Mouse (Mus musculus) monocyte, adult 5-6 weeks (primary cell): ENCODE results near the gene Gm10226. TPM values are rescaled to one million over a fixed set of nuclear protein-coding genes. Genes with fewer than 3 reads are reported as not detected.
"Not testable (repeated sequence)": the region's sequence is repeated elsewhere in the genome, so short reads cannot be mapped to it uniquely, and the experiment has no call there.

Experiments used
- ATAC-seq: fragments of 153-309, 156-312 bp; replicated peaks from 2 replicates; pipeline ENCODE4 v1.8.0; 2017; ENCODE audit warnings: mild to moderate bottlenecking; ENCODE audit not compliant: low TSS enrichment, insufficient number of reproducible peaks, severe bottlenecking, poor library complexity, low FRiP score
- total RNA-seq: library from RNA; stranded (forward); fragments of 200-1000, 200-491, 200-594 nt; gene quantifications from 3 replicates; pipeline ENCODE4 v1.2.3, GENCODE M21; 2017

Gm10226 gene
- total RNA-seq, result 23.5 to 31.1 TPM in 2 of 3 replicates, not detected in the other

- no peak for ATAC-seq
Measured at GRCm38 (mm10) chr17:21691560-21691959, at the start of gene Gm10226. TSS of gene Gm10226 (plus strand) at chr17:21691860.

GRCm38 (mm10) chr17:21648791-21649190 lies 42.9 kb upstream of the Gm10226 start:
- no peak for ATAC-seq

GRCm38 (mm10) chr17:21649936-21650335 lies 41.7 kb upstream of the Gm10226 start:
- peak; percentile 47 for ATAC-seq

DNA sequence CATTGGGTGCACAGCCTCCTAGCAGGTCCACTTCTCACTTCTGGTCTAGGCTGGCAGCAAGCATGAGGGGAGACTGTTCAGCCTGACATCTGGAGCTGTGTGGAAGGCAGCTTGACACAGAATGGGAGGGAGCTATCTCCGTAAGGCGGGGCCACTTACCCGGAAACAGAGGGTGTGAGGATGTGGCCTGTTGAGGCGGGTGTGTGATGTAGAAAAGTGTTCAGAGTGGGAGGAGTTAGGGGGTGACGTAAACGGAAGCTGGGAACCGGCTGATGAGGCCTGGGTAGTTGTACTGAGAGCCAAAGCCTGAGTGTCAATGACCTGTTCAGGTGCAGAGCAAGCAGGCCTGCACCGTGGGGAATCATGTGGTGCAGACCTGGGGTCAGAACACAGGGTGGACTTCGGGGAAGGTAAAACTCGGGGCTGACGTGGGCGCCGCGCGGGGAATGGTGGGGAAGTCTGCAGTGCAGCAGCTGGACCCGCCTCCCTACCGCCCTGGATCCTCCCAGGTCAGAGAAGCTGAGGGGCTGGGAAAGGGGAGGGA lies 41.2 kb upstream of the Gm10226 start, which contains the start of gene Zfp983:
TSS of gene Zfp983 (plus strand) at position 261 of the 544 bp plus-strand sequence.
- peak; percentile 99 for ATAC-seq

GRCm38 (mm10) chr17:21678826-21679225 lies 12.8 kb upstream of the Gm10226 start:
- ATAC-seq, result not testable (repeated sequence)

DNA sequence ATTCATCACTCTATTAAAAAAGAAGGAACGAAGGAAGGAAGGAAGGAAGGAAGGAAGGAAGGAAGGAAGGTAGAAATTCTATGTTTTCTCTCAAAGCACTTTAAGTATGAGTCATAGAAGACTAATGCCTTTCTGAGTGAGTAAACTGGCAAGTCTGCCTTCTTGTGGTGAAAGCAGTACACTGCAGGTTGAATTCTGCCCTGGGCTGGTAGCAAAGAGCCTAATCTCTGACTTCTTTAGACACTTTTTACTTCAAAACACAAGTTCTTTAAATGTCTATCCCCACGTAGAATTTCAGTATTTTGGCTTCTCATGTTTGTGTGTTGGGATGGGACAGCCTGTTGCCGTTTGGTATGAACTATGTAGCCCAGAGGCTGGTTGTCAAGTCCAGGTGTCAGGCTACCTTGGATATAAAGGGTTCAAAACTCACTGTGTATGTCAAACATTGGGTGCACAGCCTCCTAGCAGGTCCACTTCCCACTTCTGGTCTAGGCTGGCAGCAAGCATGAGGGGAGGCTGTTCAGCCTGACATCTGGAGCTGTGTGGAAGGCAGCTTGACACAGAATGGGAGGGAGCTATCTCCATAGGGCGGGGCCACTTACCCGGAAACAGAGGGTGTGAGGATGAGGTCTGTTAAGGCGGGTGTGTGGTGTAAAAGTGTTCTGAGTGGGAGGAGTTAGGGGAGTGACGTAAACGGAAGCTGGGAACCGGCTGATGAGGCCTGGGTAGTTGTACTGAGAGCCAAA lies 12.2 kb upstream of the Gm10226 start:
- ATAC-seq, result peak; percentile 99

DNA sequence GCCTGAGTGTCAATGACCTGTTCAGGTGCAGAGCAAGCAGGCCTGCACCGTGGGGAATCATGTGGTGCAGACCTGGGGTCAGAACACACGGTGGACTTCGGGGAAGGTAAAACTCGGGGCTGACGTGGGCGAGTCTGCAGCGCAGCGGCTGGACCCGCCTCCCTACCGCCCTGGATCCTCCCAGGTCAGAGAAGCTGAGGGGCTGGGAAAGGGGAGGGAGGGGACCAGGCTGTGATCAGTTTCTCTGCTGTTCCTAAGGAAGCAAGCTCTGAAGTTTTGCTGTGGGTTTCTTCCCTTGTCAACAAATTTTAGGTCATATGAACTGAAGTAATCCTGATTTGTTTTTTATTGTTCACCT lies 11.7 kb upstream of the Gm10226 start:
- ATAC-seq, result not testable (repeated sequence)

- no peak for ATAC-seq
Measured at GRCm38 (mm10) chr17:21693342-21693741, 1.7 kb downstream of the Gm10226 start.

DNA sequence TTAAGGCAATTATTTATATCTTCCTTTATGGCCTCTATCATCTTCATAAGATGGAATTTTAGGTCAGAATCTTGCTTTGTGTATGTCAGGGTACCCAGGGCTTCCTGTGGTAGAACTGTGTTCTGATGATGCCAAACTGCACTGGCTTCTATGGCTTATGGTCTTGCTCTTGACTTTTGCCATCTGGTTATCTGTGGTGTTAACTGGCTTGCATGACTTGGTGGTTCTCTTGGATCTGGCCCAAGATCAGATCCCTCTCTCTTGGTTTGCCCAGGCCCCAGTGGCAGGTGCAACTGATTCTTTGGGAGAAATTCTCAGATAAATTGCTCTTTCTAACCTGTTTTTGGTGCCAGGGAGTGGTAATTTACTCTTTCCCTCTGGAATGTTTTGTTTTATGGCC lies 4.4 kb downstream of the Gm10226 start:
- no peak for ATAC-seq

DNA sequence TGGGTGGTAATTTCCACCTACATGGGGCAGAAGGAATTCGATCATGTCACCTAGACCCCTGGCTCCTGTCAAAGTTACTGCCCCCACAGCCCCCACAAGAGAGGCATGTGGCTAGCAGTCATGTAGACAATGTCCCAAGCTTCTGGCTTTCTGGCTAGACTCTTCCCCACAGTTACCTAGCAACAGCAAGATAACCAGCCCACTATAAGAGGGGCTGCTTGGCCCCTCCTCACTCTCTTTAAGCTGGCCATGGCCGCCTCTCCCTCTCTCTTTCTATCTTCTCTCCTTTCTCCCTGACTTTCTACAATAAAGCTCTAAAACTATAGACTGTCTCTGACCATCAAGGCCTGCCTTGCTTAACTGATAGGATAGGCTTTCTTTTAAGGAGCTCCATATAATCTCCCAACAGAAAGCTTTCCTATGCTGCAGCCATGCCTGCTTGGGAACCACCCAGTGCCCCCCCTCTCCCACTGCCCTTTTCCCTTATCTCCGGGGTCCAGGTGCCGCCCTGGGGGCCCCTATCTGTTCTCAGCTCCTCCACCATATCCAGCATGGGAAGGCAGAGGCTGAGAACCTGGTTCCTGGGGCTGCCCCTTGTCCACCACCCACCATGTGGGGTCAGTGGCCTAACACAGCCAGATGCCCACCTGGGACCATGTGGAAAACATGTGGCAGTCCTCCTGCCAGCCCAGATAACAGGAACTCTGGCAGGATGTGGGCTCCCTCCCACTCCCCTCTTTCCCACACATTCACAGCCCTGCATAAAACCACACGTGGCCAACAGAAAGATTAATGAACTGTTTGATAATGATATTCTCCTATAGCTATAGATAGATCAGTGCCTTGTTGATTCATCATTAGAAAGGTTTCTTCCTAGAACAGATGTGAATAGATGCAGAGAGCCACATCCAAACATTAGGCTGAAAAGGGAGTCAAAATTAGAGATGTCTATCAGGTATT lies 10.9 kb downstream of the Gm10226 start:
- ATAC-seq, result no peak

GRCm38 (mm10) chr17:21703414-21703813 lies 11.8 kb downstream of the Gm10226 start:
- no peak for ATAC-seq

- ATAC-seq, result peak; percentile 94
Measured at GRCm38 (mm10) chr17:21707343-21707996, 15.8 kb downstream of the Gm10226 start, which contains the start of gene Zfp760. TSS of gene Zfp760 (plus strand) at chr17:21707741.

DNA sequence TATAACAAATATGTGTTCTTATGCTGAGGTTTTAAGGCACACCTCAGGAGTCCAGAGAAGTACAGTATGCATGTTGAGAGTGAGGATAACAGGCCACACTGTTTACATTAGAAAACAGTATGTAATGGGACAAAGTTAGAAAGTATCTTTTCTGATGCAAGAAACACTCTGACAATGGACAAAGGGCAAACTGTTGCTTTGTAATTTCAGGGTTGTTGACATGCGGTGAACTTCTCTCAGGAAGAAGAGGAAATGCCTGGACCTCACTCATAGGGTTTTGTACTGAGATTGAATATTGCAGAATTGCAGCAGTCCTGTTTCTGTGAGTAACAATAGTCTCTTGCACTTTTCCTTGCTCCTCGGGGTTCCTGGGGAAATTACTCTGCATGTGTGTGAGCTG lies 16.7 kb downstream of the Gm10226 start:
- ATAC-seq, result no peak

DNA sequence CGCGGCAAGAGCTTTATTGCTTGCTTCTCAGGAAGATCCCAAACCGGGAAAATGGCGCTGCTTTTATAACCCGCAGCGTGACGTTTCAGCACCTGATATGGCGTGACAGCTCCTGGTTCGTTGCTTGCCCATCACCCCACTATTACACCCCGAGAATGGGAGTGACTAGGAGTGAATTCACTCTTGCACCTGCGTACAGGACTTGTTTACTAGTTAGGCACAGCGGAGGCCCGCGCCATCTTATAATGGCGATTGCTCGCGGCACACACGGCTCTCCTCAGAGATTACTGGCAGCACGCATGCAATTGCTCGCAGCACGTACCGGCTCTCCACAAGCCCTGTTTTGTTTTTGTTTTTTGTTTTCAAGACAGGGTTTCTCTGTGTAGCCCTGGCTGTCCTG lies 38.8 kb downstream of the Gm10226 start, which contains the start of gene Zfp229:
TSS of gene Zfp229 (plus strand) at position 301 of the 400 bp plus-strand sequence.
- ATAC-seq, result not testable (repeated sequence)

DNA sequence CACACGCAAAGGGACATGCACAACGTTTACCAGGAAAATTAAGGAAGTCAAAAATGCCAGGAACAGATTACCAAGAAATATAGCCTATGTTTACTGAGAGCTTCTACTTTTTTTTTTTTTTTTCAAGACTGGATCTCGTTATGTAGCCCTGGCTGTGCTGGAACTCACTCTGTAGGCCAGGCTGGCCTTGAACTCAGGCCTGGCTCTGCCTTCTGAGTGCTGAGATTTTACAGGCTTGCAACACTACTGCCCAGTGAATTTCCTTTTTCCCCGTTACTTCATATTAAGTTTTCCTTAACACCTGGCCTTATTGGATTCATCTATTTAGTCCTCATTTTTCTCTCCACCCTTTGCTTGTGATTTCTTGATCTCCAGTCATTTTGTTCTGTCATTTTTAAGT lies 41.4 kb downstream of the Gm10226 start:
- ATAC-seq, result no peak

GRCm38 (mm10) chr17:21733529-21734031 lies 41.9 kb downstream of the Gm10226 start:
- ATAC-seq, result peak; percentile 53; the same call in 1 of the 2 replicates
